Mouse (Mus musculus) heart, adult 2 months (tissue): ENCODE measurements around the gene Stt3a.
A peak's percentile ranks its signal among the peaks of the same experiment; 100 is the strongest.

Experiments
- CTCF ChIP-seq: fragments of 200-600 bp; IDR thresholded peaks from 2 replicates; pipeline ENCODE4 v1.8.1; 2022; ENCODE audit warnings: antibody characterized with exemption, mild to moderate bottlenecking, moderate library complexity
- POLR2A ChIP-seq: fragments of 200-500 bp; IDR thresholded peaks from 2 replicates; pipeline ENCODE4 v1.6.1; 2011; ENCODE audit warnings: mild to moderate bottlenecking, low read depth, low read length, control low read depth; ENCODE audit not compliant: insufficient read depth

DNA sequence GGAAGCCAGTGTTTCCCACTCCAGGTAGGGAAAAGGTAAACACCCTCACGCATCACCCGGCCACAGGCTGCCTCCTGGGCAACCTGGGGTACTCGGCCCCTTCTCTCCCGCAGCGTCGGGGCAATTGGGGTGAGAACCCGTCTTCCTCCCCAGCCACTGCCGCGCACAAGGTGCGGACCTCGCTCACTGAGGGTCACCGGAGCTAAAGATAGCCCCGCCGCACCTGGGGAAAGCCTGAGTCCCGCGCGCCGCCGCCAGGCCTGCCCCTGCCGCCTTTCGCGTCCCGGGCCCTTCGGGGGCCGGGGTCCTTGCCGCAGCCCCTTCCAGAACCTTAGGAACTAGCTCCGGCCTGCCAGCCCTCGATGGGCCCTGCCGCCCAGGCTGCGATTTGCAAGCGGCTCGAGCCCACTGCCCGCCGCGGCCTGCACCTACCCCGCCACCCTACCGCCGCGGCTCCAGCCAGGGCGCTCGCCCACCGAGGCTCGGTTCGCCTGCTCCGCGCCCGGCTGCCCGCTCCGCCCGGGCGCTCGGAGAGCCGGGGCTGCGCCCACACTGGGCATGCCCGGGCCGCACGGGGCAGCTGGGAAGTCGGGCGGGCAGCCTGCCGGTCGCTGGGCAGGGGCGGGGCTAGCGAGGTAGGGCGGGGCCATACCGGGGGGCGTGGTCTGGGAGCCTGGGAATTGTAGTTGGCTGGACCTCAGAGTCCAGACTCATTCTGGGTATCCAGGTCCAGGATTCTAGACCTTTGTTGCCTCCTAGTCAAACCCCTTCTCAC lies 29.5 kb upstream of the Stt3a start, which contains the start of gene Ei24:
- no peak for TF ChIP-seq CTCF
- TF ChIP-seq POLR2A = peak; percentile 48; the same call in 1 of the 2 replicates
